Mouse (Mus musculus) neural tube, embryonic 11.5 days (tissue): ENCODE measurements around the gene Surf6. TPM values are rescaled to one million over a fixed set of nuclear protein-coding genes. Genes with fewer than 3 reads are reported as not detected.
"Not testable (repeated sequence)": the region's sequence is repeated elsewhere in the genome, so short reads cannot be mapped to it uniquely, and the experiment has no call there.

ENCODE experiments used
- ATAC-seq: fragments of 200-750 bp; cut with Nextera tagmentation; 2 replicates; pipeline ENCODE4 v1.8.0; 2017; ENCODE audit warnings: moderate number of reproducible peaks, mild to moderate bottlenecking, moderate TSS enrichment, moderate library complexity; ENCODE audit not compliant: insufficient read depth, low FRiP score, low TSS enrichment
- DNase-seq: peaks from one replicate; pipeline ENCODE4 v3.0.0-alpha.2; 2015; ENCODE audit warnings: low spot score
- H3K27ac ChIP-seq: fragments of 300-500 bp; sonication (generic); 2 replicates; pipeline ENCODE4 v1.5.1; 2014; ENCODE audit warnings: low read depth, mild to moderate bottlenecking, low read length
- H3K27me3 ChIP-seq: fragments of 300-500 bp; sonication (generic); 2 replicates; pipeline ENCODE4 v1.6.1; 2014; ENCODE audit warnings: mild to moderate bottlenecking, low read length, mixed read lengths; ENCODE audit not compliant: control insufficient read depth, insufficient read depth
- H3K36me3 ChIP-seq: fragments of 300-500 bp; sonication (generic); 2 replicates; pipeline ENCODE4 v1.6.1; 2014; ENCODE audit warnings: mild to moderate bottlenecking, low read length, moderate library complexity, mixed read lengths; ENCODE audit not compliant: control insufficient read depth, insufficient read depth
- H3K4me1 ChIP-seq: fragments of 300-500 bp; sonication (generic); 2 replicates; pipeline ENCODE4 v1.6.1; 2014; ENCODE audit warnings: low read length, mixed read lengths; ENCODE audit not compliant: control insufficient read depth, insufficient read depth
- H3K4me2 ChIP-seq: fragments of 300-500 bp; sonication (generic); 2 replicates; pipeline ENCODE4 v1.6.1; 2014; ENCODE audit warnings: low read depth, mild to moderate bottlenecking, moderate library complexity
- H3K4me3 ChIP-seq: fragments of 300-500 bp; sonication (generic); 2 replicates; pipeline ENCODE4 v1.5.1; 2014; ENCODE audit warnings: low read depth, low read length
- H3K9ac ChIP-seq: fragments of 300-500 bp; sonication (generic); 2 replicates; pipeline ENCODE4 v1.6.1; 2014; ENCODE audit warnings: mild to moderate bottlenecking, low read length
- H3K9me3 ChIP-seq: fragments of 300-500 bp; sonication (generic); 2 replicates; pipeline ENCODE4 v1.6.1; 2016; ENCODE audit warnings: low read length; ENCODE audit not compliant: control insufficient read depth
- WGBS: fragments of 180-500 bp; shearing (Covaris S2); extraction: QIAGEN DNeasy Blood & Tissue Kit; methylation state at CpG from one replicate; pipeline ENCODE4 v1.1.7; 2014; 5-methylcytosine and 5-hydroxymethylcytosine counted together
- polyA plus RNA-seq: library from polyadenylated mRNA; unstranded; fragments of >200 nt; fragmentation: Nextera tagmentation; extraction: Ambion mirVana; gene quantifications from 2 replicates; pipeline ENCODE4 v1.2.1, GENCODE M21; 2014

The Surf6 gene
- polyA plus RNA-seq, 1 experiment from 2014 or later, result 15.6 TPM

DNA sequence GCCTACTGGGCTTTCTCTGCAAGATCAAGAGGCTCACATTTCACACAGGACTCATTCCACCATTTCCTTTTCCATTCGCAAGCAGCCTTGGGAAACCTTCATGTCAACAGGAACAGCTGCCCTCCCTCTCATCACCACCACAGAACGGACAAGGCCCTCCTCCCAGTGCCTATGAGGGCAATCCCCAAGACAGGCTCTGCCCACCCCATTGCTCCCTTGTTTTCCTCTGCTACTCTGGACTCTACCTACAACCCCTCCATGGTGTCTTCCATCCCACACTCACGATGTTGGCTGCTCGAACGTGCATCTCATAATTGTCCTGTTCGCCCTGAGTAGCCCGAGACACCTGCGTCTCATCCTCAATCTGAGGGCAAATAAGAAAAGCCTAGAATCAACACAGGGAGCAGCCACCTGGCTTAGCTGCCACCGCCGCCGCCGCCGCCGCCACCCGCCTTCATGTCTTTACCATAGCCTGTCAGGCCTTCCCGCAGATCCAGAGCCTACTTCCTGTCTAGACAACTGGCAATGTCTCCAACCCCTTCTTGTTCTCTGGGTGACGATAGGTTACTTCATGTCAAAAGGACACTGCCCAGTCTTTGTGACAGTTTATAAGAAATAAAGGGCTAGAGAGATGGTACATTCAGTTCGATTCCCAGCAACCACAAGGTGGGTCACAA, 6.2 kb upstream of the Surf6 start:
- H3K9ac ChIP-seq, result peak overlapping the region; percentile 29; the same call in 1 of the 2 replicates
- H3K4me1 ChIP-seq, result peaks cover 26% of the 10 kb centered on the region
- DNase-seq, result no peak
- peak overlapping the region; percentile 55 for H3K4me2 ChIP-seq
- no peaks in the 10 kb centered on the region for H3K27me3 ChIP-seq
- no peak overlapping the region for H3K27ac ChIP-seq
- ATAC-seq, result no peak
- whole genome bisulfite sequencing, result 91% methylated on average over 18 of the region's 18 CpGs
- peak overlapping the region; percentile 10; the same call in 1 of the 2 replicates for H3K4me3 ChIP-seq
- no peaks in the 10 kb centered on the region for H3K9me3 ChIP-seq
- peaks cover 29% of the 10 kb centered on the region for H3K36me3 ChIP-seq

DNA sequence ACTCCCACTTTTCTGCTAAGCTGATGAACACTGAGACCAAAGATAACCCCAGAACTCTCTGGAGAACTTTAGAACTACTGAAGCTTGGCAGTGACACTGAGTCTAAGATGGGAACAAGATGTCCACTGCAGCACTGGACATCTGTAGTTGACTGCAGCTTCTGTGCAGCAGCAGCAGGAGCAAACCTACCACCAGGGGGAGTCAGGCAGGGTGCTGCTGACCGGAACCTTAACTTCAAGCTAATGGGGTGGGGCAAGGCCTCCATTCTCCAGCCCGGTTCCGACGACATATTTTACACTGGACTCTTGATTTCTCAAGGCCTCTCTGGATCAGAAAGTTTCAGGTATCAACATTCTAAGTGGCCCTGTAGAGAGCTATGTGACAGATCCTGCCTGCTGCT, 4.4 kb upstream of the Surf6 start:
- H3K36me3 ChIP-seq, result peaks cover 20% of the 10 kb centered on the region
- H3K9ac ChIP-seq, result no peak overlapping the region
- no peak overlapping the region for H3K27ac ChIP-seq
- peak; percentile 40 for DNase-seq
- no peak overlapping the region for H3K4me2 ChIP-seq
- H3K4me3 ChIP-seq, result no peak overlapping the region
- peaks cover 25% of the 10 kb centered on the region for H3K4me1 ChIP-seq
- no peak for ATAC-seq
- WGBS, result 63% methylated on average over 4 of the region's 4 CpGs
- no peaks in the 10 kb centered on the region for H3K9me3 ChIP-seq
- H3K27me3 ChIP-seq, result no peaks in the 10 kb centered on the region

DNA sequence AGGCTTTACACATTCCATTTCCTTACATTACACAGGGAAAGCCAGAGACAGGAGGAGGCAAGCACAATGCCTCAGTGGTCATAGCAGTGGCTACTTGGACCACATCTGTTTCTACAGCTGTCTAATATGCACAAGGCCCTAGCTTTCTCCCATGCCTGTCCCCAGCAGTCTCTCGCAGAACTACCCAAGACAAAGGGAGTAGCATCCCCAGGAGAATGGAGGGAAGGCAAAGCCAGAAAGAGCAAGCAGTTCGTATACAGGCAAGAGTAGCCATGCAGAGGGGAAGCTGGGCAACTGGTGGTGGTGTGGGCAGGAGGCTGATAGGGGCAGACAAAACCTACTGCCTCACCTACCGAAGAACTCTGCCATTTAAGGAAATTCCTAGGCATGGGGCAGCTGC, 3.8 kb upstream of the Surf6 start:
- Histone ChIP-seq H3K27me3 (no peaks in the 10 kb centered on the region), H3K9me3 (no peaks in the 10 kb centered on the region), H3K4me3 (no peak overlapping the region), H3K36me3 (peaks cover 18% of the 10 kb centered on the region), H3K27ac (no peak overlapping the region), H3K4me2 (no peak overlapping the region), H3K9ac (no peak overlapping the region), H3K4me1 (peaks cover 25% of the 10 kb centered on the region)
- 94% methylated on average over 3 of the region's 3 CpGs for WGBS
- ATAC-seq, result no peak
- DNase-seq, result no peak

DNA sequence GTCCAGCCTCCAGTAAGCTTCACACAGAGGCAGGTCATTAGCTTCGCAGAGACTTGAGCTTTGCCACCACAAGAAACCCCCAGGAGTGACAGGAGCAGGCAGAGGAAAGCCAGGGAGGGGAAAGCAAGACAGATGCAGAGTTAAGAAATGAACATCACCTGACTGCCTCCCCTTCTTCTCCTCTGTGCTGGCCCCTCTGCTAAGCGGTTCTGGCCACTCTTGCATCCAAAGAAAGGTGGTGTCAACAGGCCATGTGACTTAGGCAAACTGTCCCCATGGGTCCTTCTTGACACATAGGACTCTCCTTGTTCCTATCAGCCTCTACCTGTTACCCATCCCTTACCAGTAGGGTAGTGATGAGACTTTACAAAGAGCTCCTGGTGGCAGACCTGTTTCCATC, 3.3 kb upstream of the Surf6 start:
- Histone ChIP-seq H3K27ac (no peak overlapping the region), H3K9ac (no peak overlapping the region), H3K4me1 (peaks cover 25% of the 10 kb centered on the region), H3K4me3 (no peak overlapping the region), H3K27me3 (no peaks in the 10 kb centered on the region), H3K36me3 (peaks cover 18% of the 10 kb centered on the region), H3K9me3 (no peaks in the 10 kb centered on the region), H3K4me2 (no peak overlapping the region)
- ATAC-seq, result no peak
- no peak for DNase-seq
- 86% methylated on average over 2 of the region's 2 CpGs for WGBS

DNA sequence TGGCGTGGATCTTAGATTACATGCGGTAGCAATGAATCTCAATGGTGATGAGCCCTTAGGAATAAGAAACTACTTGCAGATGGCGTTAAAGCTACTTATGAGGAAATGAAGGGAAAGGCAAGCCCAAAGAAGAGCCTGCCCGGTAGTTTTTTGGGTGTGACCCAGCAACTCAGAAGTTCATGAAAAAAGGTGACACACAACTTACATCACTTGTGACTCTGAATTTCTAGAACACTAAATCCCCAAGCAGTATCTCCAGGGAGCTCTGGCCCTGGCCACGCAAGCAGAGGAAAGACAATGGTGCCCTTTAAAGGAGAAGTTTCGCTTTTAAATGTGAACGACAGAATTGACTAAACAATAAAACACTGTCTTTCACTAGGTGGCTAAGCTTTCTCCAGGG, 632 bp upstream of the Surf6 start:
- WGBS, result 12% methylated on average over 7 of the region's 7 CpGs
- H3K4me2 ChIP-seq, result peak overlapping the region; percentile 77
- H3K4me3 ChIP-seq, result peak overlapping the region; percentile 89
- DNase-seq (no peak), ATAC-seq (no peak)
- H3K9me3 ChIP-seq, result no peaks in the 10 kb centered on the region
- H3K27ac ChIP-seq, result peak overlapping the region; percentile 69
- H3K36me3 ChIP-seq, result peaks cover 27% of the 10 kb centered on the region
- peaks cover 13% of the 10 kb centered on the region for H3K4me1 ChIP-seq
- no peaks in the 10 kb centered on the region for H3K27me3 ChIP-seq
- H3K9ac ChIP-seq, result peak overlapping the region; percentile 75

DNA sequence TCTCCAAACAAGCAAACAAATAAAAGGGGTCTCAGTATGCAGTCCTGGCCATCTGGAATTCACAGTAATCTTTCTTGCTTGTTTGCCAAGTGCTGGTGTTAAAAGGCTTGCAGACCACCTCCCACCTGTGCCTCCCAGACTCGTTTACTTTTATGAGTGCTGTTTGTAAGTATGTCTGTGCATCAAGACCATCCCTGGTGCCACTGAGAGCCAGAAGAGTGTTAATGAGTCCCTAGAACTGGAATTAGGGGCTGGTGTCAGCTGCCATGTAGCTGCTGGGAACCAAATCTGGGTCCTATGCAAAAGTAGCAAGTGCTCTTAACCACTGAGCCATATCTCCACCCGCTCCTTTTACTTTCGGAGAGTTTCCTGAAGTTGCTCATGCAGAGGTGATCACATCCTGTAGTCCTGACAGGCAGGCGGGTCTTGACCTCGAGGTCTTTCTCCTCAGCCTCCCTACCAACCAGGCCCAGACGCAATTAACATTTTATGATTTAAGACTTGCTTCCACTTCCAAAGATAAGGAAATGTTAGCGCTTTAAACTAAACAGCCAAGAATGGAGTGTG, 762 bp downstream of the Surf6 start:
- H3K27ac ChIP-seq, result peak overlapping the region; percentile 69; the same call in 1 of the 2 replicates

DNA sequence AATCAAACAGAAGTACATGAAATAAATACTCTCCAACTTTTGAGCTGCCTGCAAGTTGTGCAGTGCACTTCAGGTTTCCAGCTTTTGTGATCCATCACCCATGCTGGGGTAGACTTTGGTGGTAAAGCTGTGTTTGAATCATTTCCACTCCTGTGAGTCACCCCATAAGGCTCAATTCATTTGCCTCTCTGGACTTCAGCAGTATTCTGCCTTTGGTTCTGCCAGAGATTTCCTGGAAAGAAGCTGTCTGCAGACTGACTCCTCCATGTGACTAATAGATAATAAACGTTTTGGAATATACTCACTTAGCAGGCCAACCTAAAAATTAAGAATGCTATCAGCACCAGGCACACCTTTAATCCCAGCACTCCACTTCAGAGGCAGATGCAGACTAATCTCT, 1.9 kb downstream of the Surf6 start:
- ATAC-seq (no peak), DNase-seq (no peak)
- no peak overlapping the region for H3K4me3 ChIP-seq

More for the DNA sequence above, 762 bp downstream of the Surf6 start:
- Histone ChIP-seq H3K9ac (peak overlapping the region; percentile 75), H3K36me3 (peaks cover 19% of the 10 kb centered on the region), H3K9me3 (no peaks in the 10 kb centered on the region), H3K4me3 (peak overlapping the region; percentile 89), H3K4me2 (peak overlapping the region; percentile 77), H3K4me1 (peaks cover 13% of the 10 kb centered on the region), H3K27me3 (no peaks in the 10 kb centered on the region)
- WGBS, result 8% methylated on average over 7 of the region's 7 CpGs
- ATAC-seq (no peak), DNase-seq (no peak)

DNA sequence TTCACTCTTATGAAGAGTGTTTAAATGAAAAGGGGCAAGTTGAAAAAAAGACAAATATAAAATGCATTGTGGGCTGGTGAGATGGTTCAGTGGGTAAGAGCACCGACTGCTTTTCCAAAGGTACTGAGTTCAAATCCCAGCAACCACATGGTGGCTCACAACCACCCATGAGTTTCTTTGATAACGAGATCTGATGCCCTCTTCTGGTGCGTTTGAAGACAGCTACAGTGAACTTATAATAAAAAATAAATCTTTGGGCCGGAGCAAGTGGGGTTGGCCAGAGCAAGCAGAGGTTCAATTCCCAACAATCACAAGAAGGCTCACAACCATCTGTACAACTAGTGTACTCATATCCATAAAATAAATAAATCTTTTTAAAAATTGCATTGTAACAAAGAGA, 6.8 kb downstream of the Surf6 start:
- H3K36me3 ChIP-seq, result peaks cover 25% of the 10 kb centered on the region
- no peak for DNase-seq

More for the DNA sequence above, 1.9 kb downstream of the Surf6 start:
- H3K36me3 ChIP-seq, result peaks cover 13% of the 10 kb centered on the region
- no peak overlapping the region for H3K4me2 ChIP-seq
- H3K9ac ChIP-seq, result no peak overlapping the region
- no peaks in the 10 kb centered on the region for H3K9me3 ChIP-seq
- H3K4me1 ChIP-seq, result peaks cover 13% of the 10 kb centered on the region
- no peaks in the 10 kb centered on the region for H3K27me3 ChIP-seq
- 85% methylated on average over 1 of the region's 1 CpGs for WGBS
- no peak overlapping the region for H3K27ac ChIP-seq

DNA sequence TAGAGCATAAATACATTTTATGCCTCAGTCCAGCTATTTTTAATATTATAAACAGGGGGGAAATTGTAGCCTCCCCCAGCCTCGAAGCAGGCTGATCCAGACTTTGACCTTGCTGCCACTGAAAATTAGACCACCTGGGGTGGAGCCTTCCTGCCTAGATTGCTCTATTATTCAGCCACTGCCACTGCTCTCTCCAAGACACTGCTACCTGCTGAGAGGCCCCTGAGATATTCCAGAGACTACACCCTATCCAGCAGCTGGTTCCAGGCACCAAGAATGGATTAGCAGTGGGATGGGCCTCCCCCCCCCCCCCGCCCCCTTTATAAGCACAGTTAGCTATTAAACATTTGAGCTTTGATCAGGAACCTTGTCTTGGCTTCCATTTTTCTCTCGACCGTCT, 16.5 kb downstream of the Surf6 start:
- not testable (repeated sequence) for H3K36me3 ChIP-seq, ATAC-seq
- WGBS, result 72% methylated on average over 4 of the region's 4 CpGs

More for the DNA sequence above, 6.8 kb downstream of the Surf6 start:
- no peaks in the 10 kb centered on the region for H3K27me3 ChIP-seq
- no peak overlapping the region for H3K4me2 ChIP-seq
- no peak overlapping the region for H3K9ac ChIP-seq
- no peaks in the 10 kb centered on the region for H3K4me1 ChIP-seq
- WGBS, result 96% methylated on average over 4 of the region's 4 CpGs
- no peak overlapping the region for H3K4me3 ChIP-seq
- no peaks in the 10 kb centered on the region for H3K9me3 ChIP-seq
- no peak overlapping the region for H3K27ac ChIP-seq
- ATAC-seq, result no peak

More for the DNA sequence above, 16.5 kb downstream of the Surf6 start:
- not testable (repeated sequence) for H3K9me3 ChIP-seq, H3K27ac ChIP-seq, H3K27me3 ChIP-seq, DNase-seq, H3K9ac ChIP-seq, H3K4me2 ChIP-seq, H3K4me1 ChIP-seq, H3K4me3 ChIP-seq
